Mouse (Mus musculus) c-Kit-positive CD71-negative TER-119-negative erythroid progenitor cells, embryonic 14.5 days (primary cell): ENCODE measurements around the gene Armc12.

ENCODE experiments used
- DNase-seq: peaks from one replicate; pipeline ENCODE4 v3.0.0-alpha.2; 2013; ENCODE audit warnings: low read depth

The Armc12 gene

GRCm38 (mm10) chr17:28530506-28530905 lies at the start of gene Armc12:
TSS of gene Armc12 (plus strand) at chr17:28530806.
- no peak for DNase-seq

GRCm38 (mm10) chr17:28484704-28485445 lies 45.7 kb upstream of the Armc12 start:
- DNase-seq = no peak

- no peak for DNase-seq
Observed at GRCm38 (mm10) chr17:28485446-28485948, 45.1 kb upstream of the Armc12 start.

- peak; percentile 92 for DNase-seq
Observed at GRCm38 (mm10) chr17:28485977-28486400, 44.6 kb upstream of the Armc12 start.

- no peak for DNase-seq
Observed at GRCm38 (mm10) chr17:28486720-28487119, 43.9 kb upstream of the Armc12 start.

GRCm38 (mm10) chr17:28487584-28488257 lies 42.9 kb upstream of the Armc12 start:
- no peak for DNase-seq

- DNase-seq = no peak
Observed at GRCm38 (mm10) chr17:28488258-28489013, 42.2 kb upstream of the Armc12 start.

GRCm38 (mm10) chr17:28491035-28491770 lies 39.4 kb upstream of the Armc12 start:
- DNase-seq = no peak

- DNase-seq = no peak
Observed at GRCm38 (mm10) chr17:28495832-28496231, 34.8 kb upstream of the Armc12 start.

GRCm38 (mm10) chr17:28499190-28499589 lies 31.4 kb upstream of the Armc12 start:
- no peak for DNase-seq

GRCm38 (mm10) chr17:28500465-28500864 lies 30.1 kb upstream of the Armc12 start:
- DNase-seq = no peak

GRCm38 (mm10) chr17:28502196-28502821 lies 28.3 kb upstream of the Armc12 start:
- no peak for DNase-seq

GRCm38 (mm10) chr17:28504182-28504581 lies 26.4 kb upstream of the Armc12 start:
- no peak for DNase-seq

GRCm38 (mm10) chr17:28505591-28505990 lies 25.0 kb upstream of the Armc12 start:
- DNase-seq = no peak

- no peak for DNase-seq
Observed at GRCm38 (mm10) chr17:28506895-28507294, 23.7 kb upstream of the Armc12 start.

- DNase-seq = no peak
Observed at GRCm38 (mm10) chr17:28507496-28507895, 23.1 kb upstream of the Armc12 start.

GRCm38 (mm10) chr17:28510445-28511342 lies 19.9 kb upstream of the Armc12 start:
- DNase-seq = no peak

GRCm38 (mm10) chr17:28511616-28512541 lies 18.7 kb upstream of the Armc12 start:
- DNase-seq = no peak

GRCm38 (mm10) chr17:28512696-28513095 lies 17.9 kb upstream of the Armc12 start:
- no peak for DNase-seq
